Mouse (Mus musculus) hindbrain, embryonic 14.5 days (tissue): ENCODE results near the gene AK157302. TPM values are rescaled to one million over a fixed set of nuclear protein-coding genes. Genes with fewer than 3 reads are reported as not detected.
"Not testable (repeated sequence)": the region's sequence is repeated elsewhere in the genome, so short reads cannot be mapped to it uniquely, and the experiment has no call there.

Source experiments
- ATAC-seq: fragments of 200-750 bp; cut with Nextera tagmentation; 2 replicates; pipeline ENCODE4 v1.8.0; 2017; ENCODE audit warnings: moderate number of reproducible peaks, mild to moderate bottlenecking, moderate TSS enrichment, moderate library complexity; ENCODE audit not compliant: low FRiP score
- DNase-seq: peaks from one replicate; pipeline ENCODE4 v3.0.0-alpha.2; 2015; ENCODE audit warnings: low spot score
- H3K27ac ChIP-seq: fragments of 300-500 bp; sonication (generic); 2 replicates; pipeline ENCODE4 v1.5.1; 2014; ENCODE audit warnings: mild to moderate bottlenecking, moderate library complexity
- H3K27me3 ChIP-seq: fragments of 300-500 bp; sonication (generic); 2 replicates; pipeline ENCODE4 v1.6.1; 2014; ENCODE audit warnings: mild to moderate bottlenecking, low read length, mixed read lengths; ENCODE audit not compliant: control insufficient read depth, insufficient read depth
- H3K36me3 ChIP-seq: fragments of 300-500 bp; sonication (generic); replicated peaks from 2 replicates; pipeline ENCODE4 v1.6.1; 2014; ENCODE audit not compliant: control insufficient read depth, insufficient read depth
- H3K4me1 ChIP-seq: fragments of 300-500 bp; sonication (generic); replicated peaks from 2 replicates; pipeline ENCODE4 v1.6.1; 2014; ENCODE audit warnings: antibody characterized with exemption, low read length, mixed read lengths; ENCODE audit not compliant: control insufficient read depth, insufficient read depth
- H3K4me2 ChIP-seq: fragments of 300-500 bp; sonication (generic); replicated peaks from 2 replicates; pipeline ENCODE4 v1.6.1; 2014; ENCODE audit warnings: mild to moderate bottlenecking, moderate library complexity
- H3K4me3 ChIP-seq: fragments of 300-500 bp; sonication (generic); replicated peaks from 2 replicates; pipeline ENCODE4 v1.5.1; 2014; ENCODE audit warnings: mild to moderate bottlenecking, low read length
- H3K9ac ChIP-seq: fragments of 300-500 bp; sonication (generic); 2 replicates; pipeline ENCODE4 v1.6.1; 2014
- H3K9me3 ChIP-seq: fragments of 300-500 bp; sonication (generic); 2 replicates; pipeline ENCODE4 v1.6.1; 2016; ENCODE audit warnings: low read length; ENCODE audit not compliant: control insufficient read depth
- WGBS: fragments of 180-500 bp; shearing (Covaris S2); extraction: QIAGEN DNeasy Blood & Tissue Kit; methylation state at CpG from one replicate; pipeline ENCODE4 v1.1.7; 2014; 5-methylcytosine and 5-hydroxymethylcytosine counted together
- polyA plus RNA-seq: library from polyadenylated mRNA; unstranded; fragments of >200 nt; fragmentation: Nextera tagmentation; extraction: Ambion mirVana; gene quantifications from 2 replicates; pipeline ENCODE4 v1.2.1, GENCODE M21; 2014

AK157302 gene
- 0.25 and 0.42 TPM in 2 replicates for polyA plus RNA-seq

- 96% methylated on average over 21 of the region's 21 CpGs for WGBS
- DNase-seq = no peak
These were observed at the start of gene AK157302 for GRCm38 (mm10) chr13:21495080-21495479. TSS of gene AK157302 (plus strand) at chr13:21495223.

GRCm38 (mm10) chr13:21446796-21447195 is 48.2 kb upstream of the AK157302 start:
- H3K9ac ChIP-seq = no peak overlapping the region
- no peaks in the 10 kb centered on the region for H3K9me3 ChIP-seq
- no peak overlapping the region for H3K4me2 ChIP-seq
- H3K27me3 ChIP-seq = no peaks in the 10 kb centered on the region
- peaks cover 72% of the 10 kb centered on the region for H3K36me3 ChIP-seq
- no peak for ATAC-seq
- no peak overlapping the region for H3K4me3 ChIP-seq
- DNase-seq = no peak
- no peaks in the 10 kb centered on the region for H3K4me1 ChIP-seq
- H3K27ac ChIP-seq = no peak overlapping the region
- 88% methylated on average over 9 of the region's 9 CpGs for WGBS

More at GRCm38 (mm10) chr13:21495080-21495479, at the start of gene AK157302:
- H3K4me3 ChIP-seq = no peak within 1 kb of the TSS
- no peak within 1 kb of the TSS for H3K4me2 ChIP-seq
- H3K4me1 ChIP-seq = no peaks in the 10 kb centered on the region
- H3K27ac ChIP-seq = no peak within 1 kb of the TSS
- no peaks in the 10 kb centered on the region for H3K27me3 ChIP-seq
- no peak for ATAC-seq
- no peaks in the 10 kb centered on the region for H3K9me3 ChIP-seq
- no peaks in the 10 kb centered on the region for H3K36me3 ChIP-seq
- H3K9ac ChIP-seq = no peak within 1 kb of the TSS

- 87% methylated on average over 16 of the region's 16 CpGs for whole genome bisulfite sequencing
- Histone ChIP-seq H3K9me3 (no peaks in the 10 kb centered on the region), H3K27me3 (no peaks in the 10 kb centered on the region), H3K4me3 (no peak overlapping the region), H3K9ac (no peak overlapping the region), H3K36me3 (peaks cover 66% of the 10 kb centered on the region), H3K27ac (no peak overlapping the region), H3K4me1 (peaks cover 9% of the 10 kb centered on the region), H3K4me2 (no peak overlapping the region)
- ATAC-seq (no peak), DNase-seq (no peak)
These were observed 47.0 kb upstream of the AK157302 start for GRCm38 (mm10) chr13:21447856-21448614.

GRCm38 (mm10) chr13:21453042-21453441 is 42.0 kb upstream of the AK157302 start:
- Histone ChIP-seq H3K36me3 (peaks cover 19% of the 10 kb centered on the region), H3K27ac (peak overlapping the region; percentile 51), H3K9me3 (no peaks in the 10 kb centered on the region), H3K4me1 (peaks cover 9% of the 10 kb centered on the region), H3K4me2 (peak overlapping the region; percentile 68), H3K27me3 (no peaks in the 10 kb centered on the region), H3K9ac (peak overlapping the region; percentile 69), H3K4me3 (peak overlapping the region; percentile 50)
- ATAC-seq (0 out of 2 replicates have a peak, but pooled peaks have one; percentile 16), DNase-seq (no peak)
- 4% methylated on average over 13 of the region's 13 CpGs for WGBS

GRCm38 (mm10) chr13:21453449-21453848 is 41.6 kb upstream of the AK157302 start, which contains the start of gene Zscan26:
TSS of gene Zscan26 (minus strand) at chr13:21453730.
- peaks cover 15% of the 10 kb centered on the region for H3K36me3 ChIP-seq
- H3K27ac ChIP-seq = peak within 1 kb of the TSS; percentile 51
- no peaks in the 10 kb centered on the region for H3K9me3 ChIP-seq
- peak; percentile 83 for DNase-seq
- H3K27me3 ChIP-seq = no peaks in the 10 kb centered on the region
- peak within 1 kb of the TSS; percentile 68 for H3K4me2 ChIP-seq
- H3K4me1 ChIP-seq = peaks cover 9% of the 10 kb centered on the region
- WGBS = under 1% methylated on average over 23 of the region's 23 CpGs
- ATAC-seq = peak; percentile 96
- H3K4me3 ChIP-seq = peak within 1 kb of the TSS; percentile 50
- peak within 1 kb of the TSS; percentile 69 for H3K9ac ChIP-seq

GRCm38 (mm10) chr13:21454133-21454532 is 40.9 kb upstream of the AK157302 start:
- Histone ChIP-seq H3K36me3 (peaks cover 8% of the 10 kb centered on the region; the same call in 1 of the 2 replicates), H3K4me2 (0 out of 2 replicates have a peak overlapping the region, but pooled peaks have one; percentile 68), H3K4me3 (peak overlapping the region; percentile 50; the same call in 1 of the 2 replicates), H3K27ac (no peak overlapping the region), H3K9ac (no peak overlapping the region), H3K9me3 (no peaks in the 10 kb centered on the region), H3K4me1 (peaks cover 9% of the 10 kb centered on the region), H3K27me3 (no peaks in the 10 kb centered on the region)
- 92% methylated on average over 3 of the region's 3 CpGs for WGBS
- DNase-seq (no peak), ATAC-seq (no peak)

GRCm38 (mm10) chr13:21456347-21456746 is 38.7 kb upstream of the AK157302 start:
- no peak overlapping the region for H3K4me2 ChIP-seq
- H3K36me3 ChIP-seq = 0 out of 2 replicates have a peak, but pooled peaks cover 3% of the 10 kb centered on the region
- no peak overlapping the region for H3K9ac ChIP-seq
- no peak overlapping the region for H3K27ac ChIP-seq
- no peaks in the 10 kb centered on the region for H3K9me3 ChIP-seq
- H3K4me3 ChIP-seq = no peak overlapping the region
- ATAC-seq (no peak), DNase-seq (no peak)
- no peaks in the 10 kb centered on the region for H3K27me3 ChIP-seq
- peaks cover 9% of the 10 kb centered on the region for H3K4me1 ChIP-seq
- WGBS = 10% methylated on average over 4 of the region's 4 CpGs

GRCm38 (mm10) chr13:21462516-21462915 is 32.5 kb upstream of the AK157302 start:
- not testable (repeated sequence) for DNase-seq, H3K4me1 ChIP-seq, H3K27ac ChIP-seq, H3K9me3 ChIP-seq, H3K36me3 ChIP-seq, H3K27me3 ChIP-seq, H3K9ac ChIP-seq, H3K4me3 ChIP-seq, H3K4me2 ChIP-seq, ATAC-seq
- 55% methylated on average over 9 of the region's 9 CpGs for WGBS

- ATAC-seq (no peak), DNase-seq (no peak)
- Histone ChIP-seq H3K36me3 (no peaks in the 10 kb centered on the region), H3K4me2 (0 out of 2 replicates have a peak overlapping the region, but pooled peaks have one; percentile 82), H3K9me3 (no peaks in the 10 kb centered on the region), H3K9ac (no peak overlapping the region), H3K27ac (no peak overlapping the region), H3K27me3 (no peaks in the 10 kb centered on the region; the same call in 1 of the 2 replicates), H3K4me1 (0 out of 2 replicates have a peak, but pooled peaks cover 5% of the 10 kb centered on the region), H3K4me3 (peak overlapping the region; percentile 53; the same call in 1 of the 2 replicates)
- WGBS = 88% methylated on average over 10 of the region's 10 CpGs
These were observed 27.7 kb upstream of the AK157302 start for GRCm38 (mm10) chr13:21467336-21467735.
